Mouse (Mus musculus) layer of hippocampus, adult 18-20 months (tissue): ENCODE results near the gene BC049715. TPM values are rescaled to one million over a fixed set of nuclear protein-coding genes. Genes with fewer than 3 reads are reported as not detected.
"Not testable (repeated sequence)": the region's sequence is repeated elsewhere in the genome, so short reads cannot be mapped to it uniquely, and the experiment has no call there.

Experiments used
- DNase-seq, 2 experiments: peaks; one replicate each; pipeline ENCODE4 v3.0.0; 2022; ENCODE audit warnings: low spot score in 2 of 2
- long read RNA-seq: library from polyadenylated mRNA; stranded (forward); transcript quantifications from one replicate; pipeline ENCODE4 v2.0.0, GENCODE M21; 2021
- total RNA-seq, 2 experiments: library from RNA; stranded (reverse); gene quantifications; 2 replicates each; pipeline ENCODE4 v1.2.3; 2021

Gene BC049715
- total RNA-seq = 1 to 10 TPM; 2.6 to 3.0 TPM
- long read RNA-seq = 0 reads

DNA sequence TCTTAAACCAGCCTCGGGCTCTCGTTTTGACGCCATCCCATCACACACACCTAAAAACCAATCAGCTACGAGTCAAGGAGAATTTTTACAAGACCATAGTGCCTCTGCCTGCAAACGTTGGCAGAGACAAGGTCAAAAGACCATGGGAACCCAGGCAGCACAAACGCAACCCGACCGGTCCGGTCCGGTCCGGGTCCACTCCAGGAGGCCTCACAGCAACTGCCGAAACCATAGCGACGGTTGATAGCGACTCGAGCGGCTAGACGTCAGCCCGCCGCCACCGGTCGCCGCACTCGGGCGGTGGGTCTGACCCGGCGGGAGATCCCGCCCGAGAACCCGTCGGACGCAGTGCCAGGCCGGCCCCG lies at the start of gene BC049715:
Gene BC049715 (plus strand): TSS at position 111 of the 365 bp plus-strand sequence.
- no peak for DNase-seq

GRCm38 (mm10) chr6:136781377-136781986 lies 45.9 kb upstream of the BC049715 start, which contains the start of gene Gucy2c:
Gene Gucy2c, minus strand, starts transcription at chr6:136781765.
- no peak for DNase-seq

DNA sequence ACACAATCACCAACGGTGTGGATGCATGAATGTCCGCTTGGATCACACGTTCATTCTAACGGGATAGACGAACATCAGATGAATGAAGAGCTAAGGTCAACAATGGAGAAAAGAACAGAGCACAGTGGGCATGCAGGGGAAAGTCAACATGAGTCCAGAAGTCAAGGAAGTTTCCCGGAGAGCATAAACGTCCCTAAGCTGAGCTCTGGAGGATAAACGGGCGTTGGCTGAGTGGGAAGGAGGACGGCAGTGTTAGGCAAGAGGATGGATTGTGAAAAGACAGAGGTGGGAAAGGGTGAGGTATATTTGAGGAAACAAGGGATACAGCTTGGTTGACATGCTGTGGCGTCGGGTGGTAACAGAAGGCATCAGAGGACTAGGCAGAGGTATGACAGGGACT lies 45.3 kb upstream of the BC049715 start:
- DNase-seq = no peak

- DNase-seq = peak; percentile 21 to 54
These were observed 44.7 kb upstream of the BC049715 start for GRCm38 (mm10) chr6:136782761-136783160.

DNA sequence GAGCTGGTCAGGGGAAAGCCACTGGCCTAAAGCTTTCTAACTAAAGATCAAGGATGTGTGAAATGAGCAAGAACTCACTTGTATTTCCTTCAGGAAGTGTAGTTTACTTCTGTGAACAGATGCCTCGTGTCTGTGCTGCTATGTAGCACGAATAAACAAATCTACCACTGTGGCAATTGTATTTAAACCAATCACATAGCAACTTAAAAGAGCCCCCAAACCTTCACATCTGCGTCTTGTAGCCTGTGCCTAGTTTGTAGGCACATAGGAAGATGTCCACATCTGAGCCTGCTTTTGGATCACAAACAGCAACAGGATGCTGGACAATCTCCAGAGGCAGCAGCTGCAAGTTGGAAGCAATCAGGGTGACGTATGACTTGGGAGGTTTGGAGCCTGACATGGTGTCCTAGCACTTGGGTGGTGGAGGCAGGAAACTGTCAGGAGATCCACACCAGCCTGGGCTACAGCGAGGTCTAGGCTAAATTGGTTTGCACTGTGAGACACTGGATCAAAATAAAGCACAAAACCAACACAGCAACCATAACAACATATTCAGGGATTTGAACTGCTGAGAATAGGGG lies 37.9 kb upstream of the BC049715 start:
- DNase-seq = no peak

DNA sequence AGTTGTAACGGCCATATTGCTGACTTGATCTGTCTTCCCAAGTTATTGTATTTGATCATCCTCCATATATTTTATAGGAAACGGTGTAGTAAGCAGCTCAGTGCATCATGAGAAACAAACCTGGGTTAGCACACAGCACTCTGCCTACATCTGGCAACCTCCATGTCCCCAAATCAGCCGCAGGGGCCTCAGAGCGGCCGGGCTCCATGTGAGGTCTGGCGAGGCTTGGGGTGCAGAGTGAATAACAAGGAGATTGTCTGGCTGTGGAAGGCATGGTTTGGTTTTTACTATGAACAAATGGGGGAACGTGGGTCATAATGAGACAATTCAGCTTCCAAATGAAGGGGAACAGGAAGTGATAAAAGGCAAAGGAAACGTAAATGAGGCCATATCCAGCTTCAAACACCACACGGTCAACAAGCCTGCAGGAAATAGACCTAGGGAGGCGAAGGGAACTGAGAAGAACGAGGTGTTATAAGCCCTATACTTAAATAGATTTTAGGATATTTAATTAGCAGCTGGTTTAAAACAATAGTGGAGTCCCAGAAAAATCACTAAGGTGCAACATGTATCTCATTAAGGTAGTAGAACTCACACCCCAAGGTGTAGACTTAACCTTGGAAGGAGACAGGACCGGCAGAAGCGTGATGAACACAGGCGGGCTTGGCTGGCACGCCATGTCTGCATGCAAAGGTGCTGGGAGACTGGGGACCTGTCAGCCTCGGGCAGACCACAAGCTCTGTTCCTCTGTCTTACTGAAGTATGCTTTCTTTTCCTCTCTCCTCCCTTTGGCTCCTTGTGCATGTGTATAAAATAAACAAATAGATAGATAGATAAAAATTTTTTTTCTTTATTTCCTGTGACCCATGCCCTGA lies 34.3 kb upstream of the BC049715 start:
- no peak for DNase-seq

GRCm38 (mm10) chr6:136793831-136794525 lies 33.4 kb upstream of the BC049715 start:
- DNase-seq = no peak

DNA sequence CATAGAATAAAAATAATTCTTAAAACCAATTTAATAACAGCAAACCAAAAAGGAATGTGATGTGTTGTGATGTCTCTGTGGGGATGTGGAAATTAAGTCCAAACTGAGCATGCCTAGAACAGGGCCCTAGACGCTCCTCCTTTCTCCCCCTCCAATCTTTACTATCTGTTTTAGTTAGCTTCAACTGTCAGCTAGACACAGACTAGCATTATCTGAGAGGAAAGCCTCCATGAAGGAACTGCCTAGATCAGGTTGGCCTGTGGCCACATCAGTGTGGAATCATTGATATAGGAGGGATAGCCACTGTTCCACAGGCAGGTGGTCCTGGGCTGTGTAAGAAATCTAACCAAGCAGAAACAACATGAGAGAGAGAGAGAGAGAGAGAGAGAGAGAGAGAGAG lies 32.3 kb upstream of the BC049715 start:
- DNase-seq = no peak

DNA sequence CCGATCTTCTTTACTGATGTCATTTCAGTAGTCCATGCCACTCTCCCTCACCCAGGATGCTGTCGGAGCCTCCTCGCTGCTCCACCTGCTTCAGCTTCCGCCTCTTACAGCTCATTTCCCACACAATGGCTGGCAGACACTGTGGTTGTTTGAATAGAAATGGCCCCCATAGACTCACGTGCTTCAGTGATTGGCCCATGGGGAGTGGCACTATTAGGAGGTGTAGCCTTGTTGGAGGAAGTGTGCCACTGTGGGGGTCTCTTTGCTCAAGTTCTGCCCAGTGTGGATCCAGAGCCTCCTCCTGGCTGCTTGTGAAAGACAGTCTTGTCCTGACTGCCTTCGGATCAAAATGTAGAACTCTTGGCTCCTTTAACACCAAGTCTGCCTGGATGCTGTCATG lies 31.6 kb upstream of the BC049715 start:
- DNase-seq = no peak

DNA sequence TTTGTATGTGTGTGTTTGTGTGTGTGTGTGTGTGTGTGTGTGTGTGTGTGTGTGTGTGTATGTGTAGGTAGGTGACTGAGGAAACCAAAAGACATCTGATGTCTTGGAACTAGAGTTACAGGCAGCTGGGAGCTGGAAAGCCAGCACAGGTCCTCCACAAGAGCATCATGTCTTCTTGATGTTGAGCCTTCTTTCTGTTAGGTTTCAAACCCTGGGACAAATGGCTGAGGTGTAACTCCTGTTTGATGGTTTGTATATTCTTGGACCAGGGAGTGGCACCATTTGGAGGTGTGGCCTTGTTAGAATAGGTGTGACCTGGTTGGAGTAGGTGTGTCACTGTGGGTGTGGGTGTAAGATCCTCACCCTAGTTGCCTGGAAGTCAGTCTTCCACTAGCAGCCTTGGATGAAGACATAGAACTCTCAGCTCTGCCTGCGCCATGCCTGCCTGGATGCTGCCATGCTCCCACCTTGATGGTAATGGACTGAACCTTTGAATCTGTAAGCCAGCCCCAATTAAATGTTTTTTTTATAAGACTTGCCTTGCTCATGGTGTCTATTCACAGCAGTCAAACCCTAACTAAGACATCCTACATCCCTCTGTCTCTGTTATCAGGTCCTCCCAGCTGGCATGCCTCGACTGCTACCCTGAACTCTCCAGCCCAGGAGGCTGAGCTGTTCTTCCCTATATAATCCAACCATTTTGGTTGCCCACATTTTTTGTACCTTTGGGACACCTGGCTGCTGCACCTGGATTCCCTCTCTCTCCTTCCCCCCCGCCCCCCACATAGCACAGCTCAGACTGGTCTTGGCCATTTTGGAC lies 29.3 kb upstream of the BC049715 start:
- not testable (repeated sequence) for DNase-seq

GRCm38 (mm10) chr6:136800710-136801109 lies 26.7 kb upstream of the BC049715 start:
- DNase-seq = no peak

GRCm38 (mm10) chr6:136801274-136801673 lies 26.2 kb upstream of the BC049715 start:
- no peak for DNase-seq

GRCm38 (mm10) chr6:136803093-136803738 lies 24.2 kb upstream of the BC049715 start:
- no peak for DNase-seq

DNA sequence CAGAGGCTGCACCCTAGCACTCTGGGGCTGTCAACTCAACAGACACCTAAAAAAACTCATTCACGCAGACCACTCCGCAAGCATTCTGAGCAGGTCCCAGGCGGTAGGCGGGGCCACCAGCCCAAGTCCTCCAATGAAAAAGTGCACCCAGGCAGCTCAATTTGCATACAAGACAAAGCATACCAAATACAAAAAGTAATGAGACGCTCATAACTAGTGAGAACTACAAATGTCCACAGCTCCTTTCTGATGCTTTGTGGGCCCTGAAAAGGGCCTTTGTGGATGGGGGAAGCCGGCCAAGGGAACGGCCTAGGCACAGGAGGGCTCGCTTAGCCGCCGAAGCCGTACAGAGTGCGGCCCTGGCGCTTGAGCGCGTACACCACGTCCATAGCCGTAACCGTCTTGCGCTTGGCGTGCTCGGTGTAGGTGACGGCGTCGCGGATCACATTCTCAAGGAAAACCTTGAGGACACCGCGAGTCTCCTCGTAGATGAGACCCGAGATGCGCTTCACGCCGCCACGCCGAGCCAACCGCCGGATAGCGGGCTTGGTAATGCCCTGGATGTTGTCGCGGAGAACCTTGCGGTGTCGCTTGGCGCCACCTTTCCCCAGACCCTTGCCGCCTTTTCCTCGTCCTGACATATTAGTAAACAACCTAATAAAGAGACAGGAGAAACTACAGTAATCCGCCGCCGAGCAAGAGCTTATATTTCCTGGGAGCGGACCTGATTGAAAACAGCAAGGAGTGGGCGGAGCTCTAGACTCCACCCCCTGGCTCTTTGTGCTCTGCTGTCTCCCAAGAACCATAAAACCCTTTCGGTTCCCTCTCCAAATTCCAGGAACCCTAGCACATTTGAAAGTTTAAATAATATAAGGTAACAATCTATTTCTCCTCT lies 23.4 kb upstream of the BC049715 start, which contains the start of gene Hist4h4:
Gene Hist4h4 (minus strand): TSS at position 677 of the 895 bp plus-strand sequence.
- peak; percentile 93 to 99 for DNase-seq

DNA sequence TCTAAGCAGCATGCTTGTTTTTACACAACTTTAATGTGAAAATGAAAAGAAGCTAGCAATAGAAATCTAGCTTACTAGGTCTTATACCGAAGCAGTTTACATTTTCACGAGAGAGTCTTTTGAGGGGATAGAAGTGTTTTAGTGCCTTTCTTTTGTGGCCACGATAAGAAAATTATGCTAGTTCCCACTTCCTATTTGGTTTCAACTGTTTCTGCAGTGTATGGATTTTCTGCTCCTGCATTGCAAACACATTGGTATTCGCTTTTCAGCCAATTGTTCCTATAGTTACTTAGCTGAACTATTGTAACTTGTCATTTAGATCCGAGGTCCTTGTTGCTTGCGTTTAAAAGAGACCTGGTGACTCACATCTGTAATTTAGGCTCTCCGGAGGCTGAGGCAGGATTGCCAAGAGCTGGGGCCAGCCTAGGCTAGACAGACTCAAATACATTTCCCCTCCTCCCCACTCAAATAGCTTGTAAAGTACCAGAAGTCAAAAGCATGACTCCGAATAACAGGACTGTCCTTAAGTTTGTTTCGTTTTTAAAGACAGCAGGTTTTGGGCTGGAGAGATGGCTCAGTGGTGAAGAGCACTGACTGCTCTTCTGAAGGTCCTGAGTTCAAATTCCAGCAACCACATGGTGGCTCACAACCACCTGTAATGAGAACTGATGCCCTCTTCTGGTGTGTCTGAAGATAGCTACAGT lies 22.6 kb upstream of the BC049715 start:
- DNase-seq = no peak

GRCm38 (mm10) chr6:136805409-136805775 lies 22.0 kb upstream of the BC049715 start:
- DNase-seq = no peak

DNA sequence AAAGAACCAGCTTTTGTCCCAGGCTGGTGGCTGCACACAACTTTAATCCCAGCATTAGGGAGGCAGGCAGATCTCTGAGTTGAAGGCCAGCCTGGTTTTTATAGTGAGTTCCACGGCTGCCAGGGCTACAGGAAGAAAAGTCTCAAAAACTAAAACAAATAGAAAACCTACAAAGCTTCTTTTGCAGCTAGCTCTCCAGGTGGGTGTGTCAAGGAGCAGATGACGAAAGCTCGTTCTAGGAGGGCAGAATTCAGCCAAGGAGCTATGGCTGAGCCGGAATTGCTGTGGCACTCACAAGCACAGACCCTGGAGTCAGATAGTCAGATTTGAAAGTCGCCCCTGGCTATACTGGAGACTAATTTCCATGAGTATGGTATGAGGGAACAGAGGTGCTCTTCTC lies 20.6 kb upstream of the BC049715 start:
- no peak for DNase-seq

GRCm38 (mm10) chr6:136807395-136808013 lies 19.9 kb upstream of the BC049715 start:
- DNase-seq = no peak
